ENCODE assay signal across 9 mouse cellular contexts in the genomic region with DNA sequence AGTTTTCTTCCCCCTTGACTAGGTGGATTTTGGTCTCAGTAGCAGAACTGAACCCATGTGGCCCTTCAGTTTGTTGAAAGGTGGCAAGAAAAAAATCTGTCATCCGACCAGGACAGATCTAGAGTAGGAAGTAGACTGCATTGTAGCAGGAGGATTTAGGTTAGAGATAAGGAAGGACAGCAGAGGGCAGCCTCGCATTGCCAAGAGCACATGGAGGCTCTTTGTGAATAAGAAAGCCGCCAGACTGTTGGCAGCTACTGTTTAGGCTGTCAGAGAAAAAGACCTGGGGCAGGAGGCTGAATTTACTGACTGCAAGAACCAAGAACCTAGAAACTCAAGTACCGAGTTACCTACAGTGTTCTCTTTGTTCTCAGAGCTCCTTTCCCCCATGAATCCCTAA. TPM values are rescaled to one million over a fixed set of nuclear protein-coding genes. Genes with fewer than 3 reads are reported as not detected.
DNase-seq lines count a peak whose midpoint lies in the region; TF ChIP-seq lines count a peak whose summit lies in the region.
"Had no signal": no experiment of that assay in that cellular context is flagged by ENCODE, and none has a peak within 500 bp of the region (broad histone marks: within the 10 kb centered on the region; RNA-seq: fewer than 3 reads in every experiment).

No protein-coding gene starts in this region.

- peak in 1 of 2 experiments; percentile 17 for DNase-seq in heart, adult 2 months
- no peak for DNase-seq in heart, postnatal 36 days
- peak; percentile 48 for DNase-seq in 3T3-L1 (ENCODE audit: low read depth, low spot score)
- DNase-seq in limb, embryonic 10.5 days (ENCODE audit: low spot score) = no peak
- DNase-seq in spleen, postnatal 4 days (ENCODE audit: low spot score in 2 of 2) = no peak
- DNase-seq in urinary bladder, adult 2 months (ENCODE audit: low spot score) = no peak
- no peak for DNase-seq in urinary bladder, postnatal 10 days (ENCODE audit: low spot score)

- H3K4me1 ChIP-seq in heart, adult 2 months (ENCODE audit: control insufficient read depth, insufficient read depth, low read length) = no peaks in the 10 kb centered on the region
- H3K4me1 ChIP-seq in cortical plate, adult 2 months (ENCODE audit: control insufficient read depth, insufficient read depth, low read length) = no peaks in the 10 kb centered on the region
- H3K4me1 ChIP-seq in limb, embryonic 10.5 days = peaks cover 13% of the 10 kb centered on the region; the same call in 1 of the 2 replicates

- H3K9me3 ChIP-seq in limb, embryonic 10.5 days (replicated peaks) = no peaks in the 10 kb centered on the region
- H3K9me3 ChIP-seq: megakaryocyte, embryonic 14.5 days had no signal

- TF ChIP-seq POLR2A in heart, adult 2 months (IDR thresholded peaks at IDR 0.05; ENCODE audit: insufficient read depth, low read depth, low read length) = no peak
- no peak for TF ChIP-seq POLR2A in cortical plate, adult 2 months (IDR thresholded peaks at IDR 0.05; ENCODE audit: extremely low read depth, insufficient read depth, low read length)

- no peak overlapping the region for H3K9ac ChIP-seq in heart, adult 2 months (ENCODE audit: low read depth, low read length)

- intact Hi-C loops in heart, adult 2 months (cut with DNase I) = loop anchor here (5.0 kb wide), 1 partner anchor 66 kb away; no protein-coding TSS in a partner anchor
- intact Hi-C loops in heart, postnatal 36 days (cut with DNase I) = loop anchor here (5.0 kb wide), 1 partner anchor 191 kb away; no protein-coding TSS in a partner anchor

- H3K36me3 ChIP-seq in heart, adult 2 months (ENCODE audit: control insufficient read depth, insufficient read depth, low read length) = no peaks in the 10 kb centered on the region
- H3K36me3 ChIP-seq in limb, embryonic 10.5 days = no peaks in the 10 kb centered on the region

- H3K27ac ChIP-seq in heart, adult 2 months = no peak overlapping the region
- H3K27ac ChIP-seq in cortical plate, adult 2 months (ENCODE audit: insufficient read depth, low read length) = no peak overlapping the region
- H3K27ac ChIP-seq in limb, embryonic 10.5 days = peak overlapping the region; percentile 58

- WGBS in heart, adult 2 months = 25% methylated on average over 4 of the region's 4 CpGs
- WGBS in limb, embryonic 10.5 days = 27% methylated on average over 4 of the region's 4 CpGs

- H3K27me3 ChIP-seq in heart, adult 2 months (ENCODE audit: control insufficient read depth, insufficient read depth, low read length) = no peaks in the 10 kb centered on the region
- 0 out of 2 replicates have a peak, but pooled peaks cover 2% of the 10 kb centered on the region for H3K27me3 ChIP-seq in limb, embryonic 10.5 days (ENCODE audit: low read depth, poor library complexity, severe bottlenecking)

- no peaks in the 10 kb centered on the region for H3K79me2 ChIP-seq in heart, adult 2 months (replicated peaks; ENCODE audit: control insufficient read depth, insufficient read depth, low read length)

- TF ChIP-seq CTCF in heart, adult 2 months (IDR thresholded peaks at IDR 0.05) = peak; percentile 43
- TF ChIP-seq CTCF in cortical plate, adult 2 months (IDR thresholded peaks at IDR 0.05; ENCODE audit: extremely low read depth, insufficient read depth, low read length) = 0 out of 2 replicates have a peak, but pooled peaks have one; percentile 26

- no peak overlapping the region for H3K4me3 ChIP-seq in heart, adult 2 months
- H3K4me3 ChIP-seq in cortical plate, adult 2 months (ENCODE audit: insufficient read depth, low read length) = no peak overlapping the region
- no peak overlapping the region for H3K4me3 ChIP-seq in limb, embryonic 10.5 days
- H3K4me3 ChIP-seq: megakaryocyte, embryonic 14.5 days had no signal

- TF ChIP-seq EP300 in heart, adult 2 months (IDR thresholded peaks at IDR 0.05; ENCODE audit: insufficient read depth, low read depth, low read length) = no peak

RNA-seq across cellular contexts. Expression of gene Gm4353, which starts 47.0 kb away (rescaled TPM):
- 1 to 10 TPM; 1.3 to 1.7 TPM for total RNA-seq in heart, adult 2 months (2021)
- 0.51 and 0.82 TPM in 2 replicates for polyA plus RNA-seq in heart, adult 2 months (2012; rRNA removed)
- 1 to 10 TPM; 1.3 TPM for total RNA-seq in heart, postnatal 36 days (2021)
- polyA plus RNA-seq in cortical plate, adult 2 months (2012; rRNA removed) = 1.1 and 1.2 TPM in 2 replicates
- polyA plus RNA-seq in limb, embryonic 10.5 days (2016; fragmentation: Nextera tagmentation; extraction: Ambion mirVana) = 1.1 and 1.3 TPM in 2 replicates
- polyA plus RNA-seq in urinary bladder, adult 2 months (2012; rRNA removed) = 1.0 and 1.3 TPM in 2 replicates
